Mouse (Mus musculus) cerebellum, adult 9-10 months (tissue): ENCODE results near the gene Rnf214.
A peak's percentile ranks its signal among the peaks of the same experiment; 100 is the strongest.

Experiments
- DNase-seq: peaks from one replicate; pipeline ENCODE4 v3.0.0; 2022

Rnf214 gene

GRCm38 (mm10) chr9:45935628-45936210 lies 29.0 kb upstream of the Rnf214 start, which contains the start of gene Tagln:
Tagln (minus strand) TSS chr9:45936058.
- peak; percentile 16 for DNase-seq

DNA sequence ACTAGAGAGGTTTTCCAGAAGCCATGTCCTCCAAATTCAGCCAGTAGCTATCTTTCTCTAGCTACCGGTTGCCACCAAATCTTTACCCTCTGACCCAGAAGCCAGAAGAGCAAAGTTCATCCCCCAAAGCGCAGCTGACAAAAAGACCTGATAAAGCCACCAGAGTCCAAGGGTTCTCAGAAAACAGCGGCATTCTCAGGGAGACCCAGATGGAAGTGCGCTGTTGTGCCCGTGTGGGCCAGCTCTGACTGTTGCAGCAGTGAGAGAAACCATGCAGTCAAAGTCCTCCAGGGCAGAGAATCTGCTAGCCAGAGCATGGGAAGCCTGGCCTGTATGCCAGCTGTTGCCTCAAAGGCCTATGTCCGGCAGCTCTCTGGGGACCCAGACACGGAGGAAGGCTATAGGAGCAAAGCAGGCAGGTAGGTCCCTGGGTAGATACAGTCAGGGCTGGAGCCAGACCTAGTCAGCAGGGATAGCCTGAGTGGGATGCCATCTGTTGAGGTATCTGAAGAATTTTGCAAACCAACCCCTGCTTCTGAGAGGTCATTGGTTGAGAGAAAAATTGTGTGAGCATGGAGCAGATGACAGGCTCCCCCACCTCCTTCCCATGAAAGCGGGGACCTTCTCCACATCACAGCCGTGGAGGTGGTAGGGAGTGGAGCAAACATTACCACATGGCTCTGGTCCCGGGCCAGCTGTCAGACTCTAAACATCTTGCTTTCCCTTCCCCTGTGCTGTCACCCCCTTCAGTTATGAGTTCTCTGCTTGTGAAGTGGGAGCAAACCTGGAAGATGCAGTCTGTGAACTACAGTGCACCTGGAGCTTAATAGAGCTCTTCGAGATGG lies 26.1 kb upstream of the Rnf214 start:
- DNase-seq: peak; percentile 29

GRCm38 (mm10) chr9:45931958-45932357 lies 25.2 kb upstream of the Rnf214 start:
- peak; percentile 29 for DNase-seq

- DNase-seq: peak; percentile 9
These were observed 22.6 kb upstream of the Rnf214 start for GRCm38 (mm10) chr9:45929285-45929684.

- DNase-seq: no peak
These were observed 13.2 kb upstream of the Rnf214 start for GRCm38 (mm10) chr9:45919895-45920294.

GRCm38 (mm10) chr9:45917041-45917934 lies 10.6 kb upstream of the Rnf214 start:
- DNase-seq: no peak

GRCm38 (mm10) chr9:45915659-45916058 lies 8.9 kb upstream of the Rnf214 start:
- no peak for DNase-seq

GRCm38 (mm10) chr9:45911673-45912072 lies 5.0 kb upstream of the Rnf214 start:
- DNase-seq: peak; percentile 52

GRCm38 (mm10) chr9:45910995-45911394 lies 4.3 kb upstream of the Rnf214 start:
- DNase-seq: no peak

DNA sequence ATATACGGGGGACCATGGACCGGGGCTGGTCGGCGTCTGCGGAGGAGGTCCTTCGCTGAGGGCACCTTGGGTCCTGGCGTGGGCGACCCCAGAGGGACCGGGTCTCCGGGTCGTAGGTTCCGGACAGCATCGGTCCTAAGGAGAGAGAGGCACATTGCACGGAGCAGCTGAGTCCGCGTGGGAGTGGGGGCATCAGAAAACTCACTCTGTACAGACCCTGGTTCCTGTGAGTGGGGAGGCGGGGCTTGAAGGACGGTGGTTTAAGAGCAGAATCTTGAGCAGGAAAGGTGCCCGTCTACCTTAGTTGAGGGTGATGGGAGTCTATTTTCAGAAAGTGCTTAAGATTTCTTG lies 342 bp upstream of the Rnf214 start:
- no peak for DNase-seq

DNA sequence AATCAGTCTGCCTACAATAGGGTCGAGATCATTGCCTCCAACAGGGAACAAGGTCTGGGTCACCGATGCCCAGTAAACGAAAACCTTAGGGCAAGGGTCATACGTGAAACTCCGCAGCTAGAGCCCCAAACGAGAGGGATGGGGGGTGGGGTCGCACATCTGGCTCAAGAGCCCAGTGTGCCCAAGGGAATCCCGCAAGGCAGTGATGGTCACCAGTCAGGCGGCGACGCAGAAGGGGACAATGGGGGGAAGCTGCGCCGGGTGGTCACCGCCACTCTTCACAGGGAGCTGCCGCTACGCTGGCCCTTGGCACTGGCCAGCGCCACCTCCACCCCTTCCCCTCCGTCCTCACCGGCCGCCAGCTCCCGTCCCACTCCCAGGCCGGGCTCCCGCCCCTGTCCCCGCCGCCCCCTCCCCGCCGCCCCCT lies 887 bp downstream of the Rnf214 start:
- DNase-seq: peak; percentile 62

DNA sequence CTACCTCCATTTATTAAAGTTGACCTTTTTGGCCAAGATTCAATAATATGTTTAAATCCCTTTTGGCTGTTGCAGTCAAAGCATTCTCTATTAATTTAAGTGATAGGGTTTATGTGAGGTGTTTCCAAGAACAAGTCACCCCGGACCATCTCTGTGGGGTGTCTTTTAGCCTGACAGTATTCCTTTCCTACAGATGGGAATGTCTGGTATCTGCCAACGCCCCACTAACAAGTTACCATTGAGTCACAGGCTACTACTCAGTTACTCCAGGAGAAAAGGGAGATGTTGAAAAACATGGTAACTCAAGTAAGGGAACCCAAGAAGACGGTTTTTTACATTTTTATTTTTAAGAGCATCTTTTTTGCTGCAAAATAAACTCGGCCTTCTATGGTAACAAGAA lies 1.5 kb downstream of the Rnf214 start:
- no peak for DNase-seq

- no peak for DNase-seq
These were observed 13.0 kb downstream of the Rnf214 start for GRCm38 (mm10) chr9:45893681-45894080.

GRCm38 (mm10) chr9:45877928-45878327 lies 28.8 kb downstream of the Rnf214 start:
- no peak for DNase-seq

DNA sequence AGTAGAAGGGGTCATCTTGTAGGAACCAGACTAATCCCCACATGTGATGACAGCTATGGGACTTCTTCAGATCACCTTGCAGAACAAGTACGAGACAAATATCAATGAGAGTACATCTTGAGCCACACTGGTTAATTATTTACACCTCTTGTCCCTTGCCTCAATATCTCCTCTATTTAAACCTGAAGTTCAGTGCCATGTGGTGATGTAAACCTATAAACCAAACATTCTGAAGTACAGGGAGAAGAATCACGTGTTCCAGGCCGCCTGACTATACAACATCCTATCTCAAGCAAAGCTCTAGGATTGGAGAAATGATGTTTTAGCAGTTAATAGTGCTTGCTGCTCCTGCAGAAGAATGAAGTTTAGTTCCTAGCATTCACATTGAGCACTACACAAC lies 36.4 kb downstream of the Rnf214 start:
- no peak for DNase-seq

GRCm38 (mm10) chr9:45869181-45869580 lies 37.5 kb downstream of the Rnf214 start:
- no peak for DNase-seq

- no peak for DNase-seq
These were observed 44.9 kb downstream of the Rnf214 start for GRCm38 (mm10) chr9:45861813-45862212.

DNA sequence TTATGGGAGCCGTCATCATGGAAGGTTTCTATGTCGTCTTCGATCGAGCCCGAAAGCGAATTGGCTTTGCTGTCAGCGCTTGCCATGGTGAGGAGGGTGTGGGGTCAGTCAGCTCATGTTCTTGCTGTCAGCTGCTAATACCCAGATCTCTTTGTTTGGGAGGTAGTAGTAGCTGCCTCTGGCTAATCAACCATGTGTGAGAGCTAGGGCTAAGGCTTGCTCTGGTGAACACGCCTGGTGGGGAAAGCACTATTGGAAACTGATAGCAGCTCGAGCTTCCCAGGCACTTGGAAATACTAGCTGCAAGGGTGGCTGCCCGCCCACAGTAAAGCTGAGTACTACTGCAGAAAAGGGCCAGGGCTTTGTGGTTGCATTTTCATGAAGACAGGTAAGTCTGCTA lies 47.3 kb downstream of the Rnf214 start:
- no peak for DNase-seq

DNA sequence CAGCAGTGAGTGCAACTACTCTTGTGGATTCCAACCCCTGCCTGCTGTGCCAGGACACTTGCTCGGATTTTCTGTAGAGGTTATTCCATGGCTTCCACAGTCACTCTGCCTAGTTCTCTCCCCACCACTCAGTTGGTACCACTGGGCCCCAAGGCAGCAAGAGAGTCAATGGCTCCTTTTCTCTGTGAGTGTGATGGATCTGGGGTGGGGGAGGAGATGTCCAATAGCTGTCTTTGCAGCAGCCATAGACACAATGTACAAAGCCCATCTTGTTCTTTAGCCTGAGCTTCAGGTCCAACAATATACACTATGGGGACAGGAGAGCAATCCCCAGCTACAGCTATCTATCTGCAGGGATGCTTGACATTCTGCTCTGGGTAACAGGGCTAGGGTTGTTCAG lies 52.6 kb downstream of the Rnf214 start:
- DNase-seq: no peak

DNA sequence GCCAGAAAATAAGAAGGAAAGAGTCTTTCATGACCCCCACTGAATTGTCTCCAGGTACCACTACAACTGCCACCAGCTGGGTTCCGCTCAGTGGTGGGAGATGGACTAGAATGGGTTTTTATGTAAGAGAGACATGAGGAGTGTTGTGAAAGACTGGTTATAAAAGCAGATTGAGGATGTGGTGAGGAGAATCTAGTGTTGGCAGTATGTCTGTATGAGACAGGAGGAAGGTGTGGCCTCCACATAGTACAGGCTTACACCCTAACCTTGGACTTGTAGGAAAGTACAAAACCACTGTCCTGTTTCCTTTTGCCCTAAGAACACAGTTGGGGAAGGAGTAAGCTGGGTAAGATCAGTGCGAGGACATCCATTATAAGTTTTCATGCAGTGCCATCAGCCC lies 53.0 kb downstream of the Rnf214 start:
- DNase-seq: no peak

DNA sequence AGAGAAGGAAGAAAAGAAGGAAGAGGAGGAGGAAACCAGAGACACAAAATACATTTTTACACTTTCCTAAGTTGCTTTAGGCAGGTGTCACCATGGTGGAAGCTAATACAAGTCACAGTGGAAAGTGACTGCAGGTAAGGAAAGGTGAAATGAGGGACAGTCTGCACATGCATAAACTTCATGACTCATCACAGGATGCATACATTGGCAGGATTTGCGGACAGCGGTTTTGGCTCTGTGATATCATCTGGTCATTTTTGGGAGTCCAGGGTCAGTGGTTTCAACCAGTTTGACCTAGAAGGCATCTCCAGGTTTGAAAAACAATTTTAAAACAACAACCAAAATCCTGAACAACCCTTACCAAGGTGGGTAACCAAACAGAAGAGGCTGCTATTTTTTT lies 54.9 kb downstream of the Rnf214 start:
- no peak for DNase-seq

- DNase-seq: no peak
These were observed 55.4 kb downstream of the Rnf214 start for GRCm38 (mm10) chr9:45851330-45851729.

GRCm38 (mm10) chr9:45850528-45851155 lies 56.1 kb downstream of the Rnf214 start:
- DNase-seq: no peak
